Mouse (Mus musculus) heart, postnatal 25 days (tissue): ENCODE measurements around the gene Mat2b. TPM values are rescaled to one million over a fixed set of nuclear protein-coding genes. Genes with fewer than 3 reads are reported as not detected.
"Not testable (repeated sequence)": the region's sequence is repeated elsewhere in the genome, so short reads cannot be mapped to it uniquely, and the experiment has no call there.

ENCODE experiments used
- DNase-seq: peaks from one replicate; pipeline ENCODE4 v3.0.0; 2022; ENCODE audit warnings: low spot score
- intact Hi-C: fragments of 180-260 bp; cut with DNase I; formaldehyde crosslinking; loops from one replicate; pipeline ENCODE4 v1.15.1; 2025
- total RNA-seq, 2 experiments: library from RNA; stranded (reverse); gene quantifications; 2 replicates each; pipeline ENCODE4 v1.2.3; 2021

The Mat2b gene
- total RNA-seq = 100 to 1,000 TPM in 1 of 2 experiments, 10 to 100 TPM in 1; 98.4 to 101 TPM

GRCm38 (mm10) chr11:40695103-40695502 lies at the start of gene Mat2b:
TSS of gene Mat2b (minus strand) at chr11:40695203.
- DNase-seq = no peak
- intact Hi-C loops = no loop called here

DNA sequence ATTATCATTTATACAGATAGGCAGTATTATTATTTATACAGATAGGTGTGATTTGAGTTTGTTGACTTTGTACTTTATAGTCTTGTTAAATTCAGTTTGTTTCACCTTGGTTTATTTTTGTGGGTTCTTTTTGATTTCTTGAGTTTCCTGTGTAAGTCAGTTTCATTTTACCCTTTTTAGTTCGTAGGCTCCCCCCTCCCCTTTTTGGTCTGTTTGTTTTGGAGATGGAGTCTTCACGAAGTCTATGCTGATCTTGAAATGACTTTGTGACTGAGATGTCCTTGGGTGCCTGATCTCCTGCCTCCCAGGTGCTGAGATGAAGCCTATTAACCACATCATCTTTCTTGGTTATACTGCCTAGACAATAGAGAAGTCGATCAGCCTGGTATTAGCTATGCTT lies 49.3 kb upstream of the Mat2b start:
- DNase-seq = no peak
- intact Hi-C loops = no loop called here

GRCm38 (mm10) chr11:40741605-40742262 lies 46.7 kb upstream of the Mat2b start:
- intact Hi-C loops = no loop called here
- DNase-seq = no peak

GRCm38 (mm10) chr11:40737369-40737768 lies 42.4 kb upstream of the Mat2b start:
- intact Hi-C loops = no loop called here
- DNase-seq = no peak

DNA sequence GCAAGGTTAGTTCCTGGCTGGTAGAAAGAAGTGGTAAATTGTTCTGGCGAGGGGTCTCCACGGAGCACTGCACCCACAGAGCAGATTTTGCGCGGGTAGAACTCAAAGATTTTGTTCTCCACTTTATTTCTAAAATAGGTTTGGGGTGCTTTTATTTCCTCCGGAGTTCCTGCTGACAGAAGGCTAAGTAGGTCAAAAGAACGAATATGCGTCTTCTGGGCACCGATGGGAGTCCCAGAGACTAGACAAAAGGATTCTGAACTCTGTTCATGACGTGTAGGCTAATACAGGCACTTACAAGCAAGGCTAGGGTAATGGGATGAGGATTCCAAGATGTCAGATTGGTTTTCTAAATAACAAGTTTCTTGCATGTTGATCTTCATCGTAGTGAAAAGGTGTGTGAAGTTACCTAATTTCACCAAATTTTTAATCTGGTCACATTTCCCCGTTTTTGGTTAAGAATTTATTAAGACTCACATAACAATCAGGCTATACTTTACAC lies 39.3 kb upstream of the Mat2b start:
- intact Hi-C loops = loop anchor here (2.0 kb wide), 2 partner anchors 20 to 44 kb away; partner anchors contain the start of gene Ccng1

DNA sequence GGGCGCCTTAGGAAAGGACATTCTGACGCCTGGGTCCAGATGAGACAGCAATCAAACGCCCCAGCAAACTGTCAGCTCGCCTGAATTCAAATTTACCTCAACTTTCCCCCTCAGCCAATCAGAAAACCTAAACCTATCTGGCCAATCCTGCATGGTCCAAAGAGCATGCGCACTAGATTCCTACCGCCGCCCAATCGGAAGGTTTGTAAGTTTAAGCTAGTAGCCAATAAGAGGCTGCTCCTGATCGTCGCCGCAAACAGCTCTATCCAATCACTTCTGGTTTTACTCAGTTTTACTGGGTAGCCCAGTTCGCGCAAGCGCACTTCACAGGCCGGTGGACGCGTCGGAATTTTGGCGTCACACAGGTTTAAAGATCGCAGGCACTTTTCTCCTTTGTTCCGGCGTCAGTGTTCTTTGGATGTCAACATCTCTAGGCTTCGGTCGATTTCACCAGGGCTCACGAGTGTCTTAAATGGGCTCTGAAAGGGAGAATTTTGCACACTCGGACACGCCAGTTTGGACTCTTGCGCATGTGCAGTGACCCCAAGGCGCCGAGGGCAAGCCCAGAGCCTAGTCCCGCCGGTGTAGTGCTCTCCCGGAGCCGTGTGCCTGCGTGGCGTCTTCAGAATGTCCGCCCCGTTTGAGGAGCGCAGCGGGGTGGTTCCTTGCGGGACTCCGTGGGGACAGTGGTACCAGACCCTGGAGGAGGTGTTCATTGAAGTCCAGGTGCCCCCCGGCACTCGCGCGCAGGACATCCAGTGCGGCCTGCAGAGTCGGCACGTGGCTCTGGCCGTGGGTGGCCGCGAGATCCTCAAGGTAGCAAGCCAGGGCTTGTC lies 38.6 kb upstream of the Mat2b start, which contains the start of the genes Hmmr and Nudcd2:
Hmmr (minus strand) TSS at position 84 of the 836 bp plus-strand sequence.
Nudcd2 (plus strand) TSS at position 329 of the 836 bp plus-strand sequence.
- intact Hi-C loops = loop anchor here (2.0 kb wide), 2 partner anchors 21 to 43 kb away; partner anchors contain the start of gene Ccng1

More for the DNA sequence above, 39.3 kb upstream of the Mat2b start:
- no peak for DNase-seq

DNA sequence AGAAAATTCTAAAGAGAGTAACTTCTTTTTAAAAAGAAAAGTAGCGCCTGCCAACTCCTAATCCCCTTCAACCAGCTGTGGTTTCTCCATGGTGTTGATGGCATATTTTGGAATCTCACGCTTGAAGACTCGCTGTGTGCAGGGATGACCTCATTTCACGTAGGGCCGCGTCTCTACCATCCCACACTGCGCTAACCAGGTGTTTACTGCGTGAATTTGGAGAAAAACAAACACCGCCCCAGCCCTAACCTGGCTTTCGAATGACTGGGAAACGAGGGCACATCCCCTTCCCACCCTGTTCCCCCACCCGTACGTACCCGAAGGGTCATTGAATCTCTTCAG lies 38.0 kb upstream of the Mat2b start:
- intact Hi-C loops = no loop called here

More for the DNA sequence above, 38.6 kb upstream of the Mat2b start, which contains the start of the genes Hmmr and Nudcd2:
- DNase-seq = peak; percentile 91

GRCm38 (mm10) chr11:40718324-40718723 lies 23.3 kb upstream of the Mat2b start:
- DNase-seq = no peak
- intact Hi-C loops = no loop called here

More for the DNA sequence above, 38.0 kb upstream of the Mat2b start:
- DNase-seq = no peak

- intact Hi-C loops = no loop called here
- no peak for DNase-seq
Observed at GRCm38 (mm10) chr11:40715524-40715923, 20.5 kb upstream of the Mat2b start.

GRCm38 (mm10) chr11:40713858-40714257 lies 18.9 kb upstream of the Mat2b start:
- intact Hi-C loops = no loop called here
- no peak for DNase-seq

GRCm38 (mm10) chr11:40709899-40710298 lies 14.9 kb upstream of the Mat2b start:
- DNase-seq, intact Hi-C loops: not testable (repeated sequence)

DNA sequence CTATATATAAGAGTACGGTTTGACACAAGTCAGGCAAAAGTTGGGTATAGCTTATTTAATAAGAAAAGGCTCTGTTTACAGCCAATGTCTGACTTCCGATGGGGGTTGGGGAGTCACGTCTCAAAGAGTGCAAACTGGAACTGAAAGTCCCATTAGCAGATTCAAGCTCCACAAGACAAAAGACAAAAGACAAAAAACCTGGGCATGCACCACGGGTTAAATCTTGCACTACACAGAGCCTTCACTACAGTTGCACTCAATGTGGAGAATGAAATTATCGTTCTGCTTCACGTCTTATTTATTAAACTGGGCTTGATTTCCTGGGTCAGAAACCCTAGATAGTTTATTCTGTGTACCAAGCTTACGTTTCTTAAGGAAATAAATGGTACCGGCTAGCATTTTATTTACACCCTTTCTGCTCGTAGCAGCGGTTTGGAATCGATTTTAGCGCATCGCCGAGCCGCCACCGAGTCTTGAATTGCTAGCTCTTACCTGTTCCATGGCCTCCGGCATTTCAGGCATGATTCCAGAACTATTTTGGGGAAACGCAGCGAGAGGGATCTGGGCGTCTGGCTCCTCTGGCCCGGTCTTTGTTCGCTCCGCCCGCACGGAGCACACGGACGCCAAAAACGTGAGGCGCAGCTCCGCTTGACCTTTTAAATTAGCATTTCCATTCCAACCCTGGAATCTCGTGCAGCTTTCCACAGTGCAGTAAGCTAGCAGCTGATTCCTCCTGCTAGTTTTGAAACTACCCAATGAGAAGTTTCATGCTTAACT lies 504 bp downstream of the Mat2b start:
- intact Hi-C loops = no loop called here
- peak; percentile 42 for DNase-seq

- intact Hi-C loops = loop anchor here (2.0 kb wide), 1 partner anchor 61 kb away; the partner anchor contains the start of gene Ccng1
- peak; percentile 35 for DNase-seq
Observed at GRCm38 (mm10) chr11:40693366-40693951, 1.5 kb downstream of the Mat2b start.

DNA sequence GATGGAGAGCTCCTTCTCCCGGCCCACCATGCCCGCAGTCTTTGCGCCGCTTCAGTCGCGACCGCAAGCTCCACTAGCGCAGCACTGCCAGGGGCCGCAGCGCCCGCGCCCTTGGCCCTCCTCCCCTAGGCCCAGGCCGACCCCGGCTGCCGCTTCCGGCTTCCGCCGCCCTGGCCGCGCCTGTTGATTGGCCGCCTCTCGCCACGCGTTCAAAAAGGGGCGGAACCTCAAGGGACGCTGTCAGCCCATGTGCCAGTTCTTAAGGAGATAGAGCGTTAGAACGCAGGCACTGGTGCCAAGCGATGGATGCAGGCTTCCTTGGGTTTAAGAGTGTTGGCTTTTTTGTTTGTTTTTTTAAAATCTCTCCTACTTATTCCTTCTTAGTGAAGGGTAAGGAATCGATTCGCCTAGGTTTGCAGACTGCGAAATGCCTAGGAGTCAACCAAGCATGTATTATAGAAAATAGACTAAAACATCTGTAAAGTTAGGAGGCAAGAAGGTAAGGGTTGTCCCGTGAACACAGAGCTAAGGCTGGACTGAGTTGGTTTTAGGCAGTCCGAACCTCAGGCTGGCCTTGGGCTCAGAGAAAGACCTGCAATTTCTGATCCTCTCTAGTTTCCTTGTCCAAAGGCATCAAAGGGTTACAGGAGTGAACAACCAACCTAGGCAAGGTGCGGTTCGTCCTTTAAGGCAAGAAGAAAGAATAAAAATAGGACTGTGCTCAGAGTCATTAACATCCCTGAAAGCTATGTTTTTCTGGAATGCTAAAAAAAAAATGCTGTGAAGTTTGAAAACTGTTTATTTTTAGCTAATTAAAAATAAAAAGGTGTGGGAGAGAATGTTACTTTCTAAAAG lies 2.3 kb downstream of the Mat2b start:
- intact Hi-C loops = loop anchor here (2.0 kb wide), 1 partner anchor 62 kb away; the partner anchor contains the start of gene Ccng1
- DNase-seq = peak; percentile 93

- no peak for DNase-seq
- intact Hi-C loops = loop anchor here (2.0 kb wide), 1 partner anchor 63 kb away; the partner anchor contains the start of gene Ccng1
Observed at GRCm38 (mm10) chr11:40692101-40692509, 2.9 kb downstream of the Mat2b start.

DNA sequence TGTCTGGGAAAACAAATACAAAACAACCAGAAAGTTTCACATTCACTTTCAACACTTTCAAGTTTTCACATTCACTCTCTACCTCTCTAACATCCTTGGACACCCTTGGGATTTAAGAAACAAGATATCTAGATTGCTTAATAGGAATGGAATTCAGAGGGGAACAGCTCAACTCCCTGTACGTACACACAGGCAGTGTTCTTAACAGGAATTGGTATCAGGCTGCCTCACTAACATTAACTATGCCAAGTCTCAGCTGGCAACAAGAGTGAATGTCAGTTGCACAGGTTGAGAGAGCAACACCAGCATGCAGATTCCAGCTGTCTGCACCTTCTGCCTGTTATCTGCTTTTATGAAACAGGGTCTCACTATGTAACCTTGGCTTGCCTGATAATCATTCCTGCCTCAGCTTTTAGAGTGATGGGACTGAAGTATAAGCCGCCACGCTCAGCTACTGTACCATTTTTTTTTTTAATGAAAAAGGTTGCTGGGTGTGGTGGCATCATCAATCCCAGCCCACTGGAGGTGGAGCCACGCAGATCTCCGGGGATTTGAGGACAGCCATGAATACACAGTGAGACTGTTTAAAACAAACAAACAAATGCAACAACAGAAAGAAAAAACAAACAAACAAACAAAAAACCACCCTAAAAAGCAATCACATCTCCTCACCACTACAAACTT lies 4.4 kb downstream of the Mat2b start:
- DNase-seq = no peak
- intact Hi-C loops = loop anchor here (2.0 kb wide), 1 partner anchor 44 kb away; no protein-coding TSS in a partner anchor

GRCm38 (mm10) chr11:40683295-40683694 lies 11.7 kb downstream of the Mat2b start:
- DNase-seq = no peak
- intact Hi-C loops = no loop called here

- DNase-seq = no peak
- intact Hi-C loops = no loop called here
Observed at GRCm38 (mm10) chr11:40682456-40682855, 12.5 kb downstream of the Mat2b start.
